Mouse (Mus musculus): ENCODE data around the gene Gpr62. TPM values are rescaled to one million over a fixed set of nuclear protein-coding genes. Genes with fewer than 3 reads are reported as not detected.

Gene Gpr62
- polyA plus RNA-seq, 1 experiment from 2014 or later = 0.66 TPM

GRCm38 (mm10) chr9:106429221-106430014 lies 36.3 kb downstream of the Gpr62 start, which contains the start of gene Rpl29:
Gene Rpl29, plus strand, starts transcription at chr9:106429454.
- peak; percentile 91 for ATAC-seq (ENCODE audit: low FRiP score, low TSS enrichment)
- under 1% methylated on average over 55 of the region's 55 CpGs for whole genome bisulfite sequencing
- Histone ChIP-seq H3K9ac (ENCODE audit: low read depth, low read length) (peak within 1 kb of the TSS; percentile 99), H3K4me2 (replicated peaks; ENCODE audit: low read depth, low read length) (peak within 1 kb of the TSS; percentile 81), H3K9me3 (ENCODE audit: control insufficient read depth, low read length) (no peaks in the 10 kb centered on the region), H3K4me3 (ENCODE audit: low read length) (peak within 1 kb of the TSS; percentile 91), H3K27me3 (ENCODE audit: control insufficient read depth, insufficient read depth, low read length) (no peaks in the 10 kb centered on the region), H3K27ac (ENCODE audit: low read depth, low read length) (peak within 1 kb of the TSS; percentile 99), H3K36me3 (ENCODE audit: control insufficient read depth, insufficient read depth, low read length) (peaks cover 35% of the 10 kb centered on the region), H3K4me1 (ENCODE audit: control insufficient read depth, insufficient read depth, low read length) (peaks cover 5% of the 10 kb centered on the region; the same call in 1 of the 2 replicates)

GRCm38 (mm10) chr9:106428719-106429220 lies 37.0 kb downstream of the Gpr62 start:
- peak overlapping the region; percentile 91 for H3K4me3 ChIP-seq (ENCODE audit: low read length)
- peak overlapping the region; percentile 58 for H3K9ac ChIP-seq (ENCODE audit: low read depth, low read length)
- peaks cover 31% of the 10 kb centered on the region for H3K36me3 ChIP-seq (ENCODE audit: control insufficient read depth, insufficient read depth, low read length)
- peak; percentile 65 for ATAC-seq (ENCODE audit: low FRiP score, low TSS enrichment)
- peak overlapping the region; percentile 64 for H3K4me2 ChIP-seq (replicated peaks; ENCODE audit: low read depth, low read length)
- WGBS = 20% methylated on average over 11 of the region's 11 CpGs
- H3K4me1 ChIP-seq (ENCODE audit: control insufficient read depth, insufficient read depth, low read length) = peaks cover 5% of the 10 kb centered on the region; the same call in 1 of the 2 replicates
- H3K27ac ChIP-seq (ENCODE audit: low read depth, low read length) = peak overlapping the region; percentile 99
- H3K9me3 ChIP-seq (ENCODE audit: control insufficient read depth, low read length) = no peaks in the 10 kb centered on the region
- H3K27me3 ChIP-seq (ENCODE audit: control insufficient read depth, insufficient read depth, low read length) = no peaks in the 10 kb centered on the region

- no peak overlapping the region for H3K4me3 ChIP-seq (ENCODE audit: low read length)
- peak; percentile 71 for ATAC-seq (ENCODE audit: low FRiP score, low TSS enrichment)
- 0% methylated on average over 3 of the region's 3 CpGs for whole genome bisulfite sequencing
- no peaks in the 10 kb centered on the region for H3K27me3 ChIP-seq (ENCODE audit: control insufficient read depth, insufficient read depth, low read length)
- H3K27ac ChIP-seq (ENCODE audit: low read depth, low read length) = no peak overlapping the region
- no peaks in the 10 kb centered on the region for H3K36me3 ChIP-seq (ENCODE audit: control insufficient read depth, insufficient read depth, low read length)
- H3K4me1 ChIP-seq (ENCODE audit: control insufficient read depth, insufficient read depth, low read length) = peaks cover 41% of the 10 kb centered on the region
- H3K9me3 ChIP-seq (ENCODE audit: control insufficient read depth, low read length) = no peaks in the 10 kb centered on the region
- H3K9ac ChIP-seq (ENCODE audit: low read depth, low read length) = peak overlapping the region; percentile 28; the same call in 1 of the 2 replicates
- H3K4me2 ChIP-seq (replicated peaks; ENCODE audit: low read depth, low read length) = peak overlapping the region; percentile 38; the same call in 1 of the 2 replicates
Measured at GRCm38 (mm10) chr9:106421865-106422160, 43.9 kb downstream of the Gpr62 start.

GRCm38 (mm10) chr9:106421033-106421864 lies 44.5 kb downstream of the Gpr62 start:
- Histone ChIP-seq H3K27ac (ENCODE audit: low read depth, low read length) (peak overlapping the region; percentile 47; the same call in 1 of the 2 replicates), H3K27me3 (ENCODE audit: control insufficient read depth, insufficient read depth, low read length) (no peaks in the 10 kb centered on the region), H3K36me3 (ENCODE audit: control insufficient read depth, insufficient read depth, low read length) (no peaks in the 10 kb centered on the region), H3K4me3 (ENCODE audit: low read length) (no peak overlapping the region; the same call in 1 of the 2 replicates), H3K9me3 (ENCODE audit: control insufficient read depth, low read length) (no peaks in the 10 kb centered on the region), H3K4me2 (replicated peaks; ENCODE audit: low read depth, low read length) (peak overlapping the region; percentile 38; the same call in 1 of the 2 replicates), H3K9ac (ENCODE audit: low read depth, low read length) (peak overlapping the region; percentile 28; the same call in 1 of the 2 replicates), H3K4me1 (ENCODE audit: control insufficient read depth, insufficient read depth, low read length) (peaks cover 41% of the 10 kb centered on the region)
- 5% methylated on average over 18 of the region's 18 CpGs for WGBS
- peak; percentile 32 for ATAC-seq (ENCODE audit: low FRiP score, low TSS enrichment)

- no peak overlapping the region for H3K9ac ChIP-seq (ENCODE audit: low read depth, low read length)
- peaks cover 41% of the 10 kb centered on the region for H3K4me1 ChIP-seq (ENCODE audit: control insufficient read depth, insufficient read depth, low read length)
- no peak overlapping the region for H3K4me3 ChIP-seq (ENCODE audit: low read length)
- 0% methylated on average over 2 of the region's 2 CpGs for WGBS
- H3K36me3 ChIP-seq (ENCODE audit: control insufficient read depth, insufficient read depth, low read length) = no peaks in the 10 kb centered on the region
- peak overlapping the region; percentile 38 for H3K4me2 ChIP-seq (replicated peaks; ENCODE audit: low read depth, low read length)
- peak; percentile 48; the same call in 1 of the 2 replicates for ATAC-seq (ENCODE audit: low FRiP score, low TSS enrichment)
- H3K9me3 ChIP-seq (ENCODE audit: control insufficient read depth, low read length) = no peaks in the 10 kb centered on the region
- no peak overlapping the region for H3K27ac ChIP-seq (ENCODE audit: low read depth, low read length)
- H3K27me3 ChIP-seq (ENCODE audit: control insufficient read depth, insufficient read depth, low read length) = no peaks in the 10 kb centered on the region
Measured at GRCm38 (mm10) chr9:106420608-106421007, 45.1 kb downstream of the Gpr62 start.

- WGBS = 15% methylated on average over 29 of the region's 29 CpGs
- ATAC-seq (ENCODE audit: low FRiP score, low TSS enrichment) = peak; percentile 58
- Histone ChIP-seq H3K4me3 (ENCODE audit: low read length) (peak overlapping the region; percentile 20), H3K9ac (ENCODE audit: low read depth, low read length) (peak overlapping the region; percentile 44; the same call in 1 of the 2 replicates), H3K9me3 (ENCODE audit: control insufficient read depth, low read length) (no peaks in the 10 kb centered on the region), H3K36me3 (ENCODE audit: control insufficient read depth, insufficient read depth, low read length) (no peaks in the 10 kb centered on the region), H3K27ac (ENCODE audit: low read depth, low read length) (peak overlapping the region; percentile 43; the same call in 1 of the 2 replicates), H3K4me2 (replicated peaks; ENCODE audit: low read depth, low read length) (peak overlapping the region; percentile 54), H3K4me1 (ENCODE audit: control insufficient read depth, insufficient read depth, low read length) (peaks cover 44% of the 10 kb centered on the region), H3K27me3 (ENCODE audit: control insufficient read depth, insufficient read depth, low read length) (no peaks in the 10 kb centered on the region)
Measured at GRCm38 (mm10) chr9:106417841-106418625, 47.7 kb downstream of the Gpr62 start.

- no peaks in the 10 kb centered on the region for H3K27me3 ChIP-seq (ENCODE audit: control insufficient read depth, insufficient read depth, low read length)
- H3K9me3 ChIP-seq (ENCODE audit: control insufficient read depth, low read length) = no peaks in the 10 kb centered on the region
- no peak overlapping the region for H3K9ac ChIP-seq (ENCODE audit: low read depth, low read length)
- H3K36me3 ChIP-seq (ENCODE audit: control insufficient read depth, insufficient read depth, low read length) = no peaks in the 10 kb centered on the region
- no peak overlapping the region for H3K27ac ChIP-seq (ENCODE audit: low read depth, low read length)
- H3K4me1 ChIP-seq (ENCODE audit: control insufficient read depth, insufficient read depth, low read length) = peaks cover 44% of the 10 kb centered on the region
- 88% methylated on average over 6 of the region's 6 CpGs for WGBS
- no peak overlapping the region for H3K4me3 ChIP-seq (ENCODE audit: low read length)
- no peak overlapping the region for H3K4me2 ChIP-seq (replicated peaks; ENCODE audit: low read depth, low read length)
- ATAC-seq (ENCODE audit: low FRiP score, low TSS enrichment) = no peak
Measured at GRCm38 (mm10) chr9:106416826-106417225, 48.9 kb downstream of the Gpr62 start.

All from kidney, embryonic 14.5 days (tissue).